Mouse (Mus musculus): ENCODE data around the gene Dspp. TPM values are rescaled to one million over a fixed set of nuclear protein-coding genes. Genes with fewer than 3 reads are reported as not detected.

The Dspp gene
- polyA plus RNA-seq, 1 experiment, result not detected

DNA sequence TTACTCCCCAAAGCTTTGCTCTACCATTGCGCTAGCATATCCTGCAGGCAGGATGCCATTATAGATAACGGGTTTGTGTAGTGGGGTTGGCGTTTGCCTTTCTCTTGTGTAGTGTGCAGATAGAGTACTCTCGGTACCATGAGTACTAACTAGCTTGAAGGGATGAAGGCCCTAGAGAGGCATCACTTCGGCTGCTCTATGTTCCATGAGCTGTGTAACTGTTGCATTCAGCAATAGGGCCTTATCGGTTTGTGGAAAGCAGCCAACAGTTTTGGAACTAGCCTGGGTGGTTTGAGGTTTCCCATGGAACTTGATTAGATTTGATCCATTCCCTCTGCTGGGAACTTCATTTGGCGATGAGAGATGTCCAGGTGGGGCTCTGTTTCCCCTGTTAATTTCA is 12.8 kb upstream of the Dspp start:
- WGBS, result 96% methylated on average over 7 of the region's 7 CpGs
- TF ChIP-seq CTCF (IDR thresholded peaks at IDR 0.05; ENCODE audit: borderline replicate concordance, control insufficient read depth, extremely low read depth, insufficient read depth, low read length, poor library complexity) (no peak), POLR2A (IDR thresholded peaks at IDR 0.05; ENCODE audit: control insufficient read depth, extremely low read depth, insufficient read depth, low read length, poor library complexity) (no peak)
- no peak for DNase-seq

DNA sequence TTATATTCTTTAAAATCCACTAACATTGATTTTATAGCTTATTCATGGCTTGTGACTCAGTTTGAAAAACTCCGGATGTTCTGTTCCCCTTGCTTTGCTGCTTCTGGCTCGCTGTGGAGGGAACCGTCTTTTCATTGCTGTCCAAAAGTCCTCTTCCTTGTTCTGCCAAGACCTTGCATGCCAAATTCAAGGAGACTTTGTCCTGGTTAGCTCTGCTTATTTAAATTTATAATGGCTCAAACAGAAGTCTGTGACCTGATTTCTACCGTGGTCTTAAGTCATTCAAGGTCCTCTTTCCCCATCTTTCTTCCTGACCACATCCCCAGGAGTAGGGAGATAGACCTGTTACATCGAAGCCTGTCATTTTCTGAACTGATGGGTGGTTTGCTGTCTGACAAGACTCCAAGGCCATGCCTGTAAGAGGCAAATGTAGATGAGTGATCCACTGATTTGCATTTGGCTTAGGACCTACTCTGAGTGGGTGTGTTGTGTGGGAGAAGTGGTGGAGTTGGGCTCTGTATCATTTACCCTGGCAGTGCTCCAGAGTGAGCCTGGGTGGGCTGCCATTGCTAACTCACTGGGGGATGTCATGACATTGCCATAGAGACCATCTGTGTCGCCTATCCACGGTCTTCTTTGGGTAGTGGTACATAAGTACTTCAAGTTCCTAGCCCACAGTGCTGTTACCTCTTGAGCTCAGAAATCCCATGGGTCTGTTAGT is 12.0 kb upstream of the Dspp start:
- WGBS, result 87% methylated on average over 7 of the region's 7 CpGs
- Histone ChIP-seq H3K27ac (ENCODE audit: control insufficient read depth, insufficient read depth, low read length) (no peak overlapping the region), H3K4me1 (replicated peaks; ENCODE audit: control insufficient read depth, insufficient read depth, low read length) (no peaks in the 10 kb centered on the region), H3K4me3 (ENCODE audit: control insufficient read depth, insufficient read depth, low read length) (no peak overlapping the region), H3K27me3 (ENCODE audit: control insufficient read depth, insufficient read depth, low read length) (no peaks in the 10 kb centered on the region), H3K36me3 (ENCODE audit: control insufficient read depth, insufficient read depth, low read length) (no peaks in the 10 kb centered on the region)
- no peak for DNase-seq
- TF ChIP-seq CTCF (IDR thresholded peaks at IDR 0.05; ENCODE audit: borderline replicate concordance, control insufficient read depth, extremely low read depth, insufficient read depth, low read length, poor library complexity) (no peak), POLR2A (IDR thresholded peaks at IDR 0.05; ENCODE audit: control insufficient read depth, extremely low read depth, insufficient read depth, low read length, poor library complexity) (no peak)

More for the DNA sequence above, 12.8 kb upstream of the Dspp start:
- Histone ChIP-seq H3K4me3 (ENCODE audit: control insufficient read depth, insufficient read depth, low read length) (no peak overlapping the region), H3K27ac (ENCODE audit: control insufficient read depth, insufficient read depth, low read length) (no peak overlapping the region), H3K36me3 (ENCODE audit: control insufficient read depth, insufficient read depth, low read length) (no peaks in the 10 kb centered on the region), H3K4me1 (replicated peaks; ENCODE audit: control insufficient read depth, insufficient read depth, low read length) (no peaks in the 10 kb centered on the region), H3K27me3 (ENCODE audit: control insufficient read depth, insufficient read depth, low read length) (no peaks in the 10 kb centered on the region)

DNA sequence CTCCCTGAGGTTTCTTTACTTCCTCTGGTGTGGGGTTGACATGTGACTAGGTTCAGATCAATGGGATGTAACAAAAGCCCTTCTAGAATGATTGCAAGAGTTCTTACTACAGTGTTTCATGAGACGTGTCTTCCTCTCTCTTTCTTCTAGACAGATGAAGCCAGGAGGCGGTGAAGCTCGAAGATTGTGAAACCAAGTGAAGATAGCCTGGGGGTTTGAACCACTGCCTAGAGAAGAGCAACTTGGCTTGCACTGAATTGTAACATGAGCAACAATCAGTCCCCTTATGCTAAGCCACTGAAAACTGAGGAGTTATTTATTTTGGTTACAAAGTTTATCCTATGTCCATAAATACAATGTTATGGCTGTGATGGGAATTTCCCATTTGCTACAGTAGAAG is 9.9 kb upstream of the Dspp start:
- Histone ChIP-seq H3K36me3 (ENCODE audit: control insufficient read depth, insufficient read depth, low read length) (no peaks in the 10 kb centered on the region), H3K4me1 (replicated peaks; ENCODE audit: control insufficient read depth, insufficient read depth, low read length) (no peaks in the 10 kb centered on the region), H3K27me3 (ENCODE audit: control insufficient read depth, insufficient read depth, low read length) (no peaks in the 10 kb centered on the region), H3K4me3 (ENCODE audit: control insufficient read depth, insufficient read depth, low read length) (no peak overlapping the region), H3K27ac (ENCODE audit: control insufficient read depth, insufficient read depth, low read length) (no peak overlapping the region)
- DNase-seq, result no peak
- 91% methylated on average over 3 of the region's 3 CpGs for WGBS
- TF ChIP-seq CTCF (IDR thresholded peaks at IDR 0.05; ENCODE audit: borderline replicate concordance, control insufficient read depth, extremely low read depth, insufficient read depth, low read length, poor library complexity), result no peak
- TF ChIP-seq POLR2A (IDR thresholded peaks at IDR 0.05; ENCODE audit: control insufficient read depth, extremely low read depth, insufficient read depth, low read length, poor library complexity), result no peak

DNA sequence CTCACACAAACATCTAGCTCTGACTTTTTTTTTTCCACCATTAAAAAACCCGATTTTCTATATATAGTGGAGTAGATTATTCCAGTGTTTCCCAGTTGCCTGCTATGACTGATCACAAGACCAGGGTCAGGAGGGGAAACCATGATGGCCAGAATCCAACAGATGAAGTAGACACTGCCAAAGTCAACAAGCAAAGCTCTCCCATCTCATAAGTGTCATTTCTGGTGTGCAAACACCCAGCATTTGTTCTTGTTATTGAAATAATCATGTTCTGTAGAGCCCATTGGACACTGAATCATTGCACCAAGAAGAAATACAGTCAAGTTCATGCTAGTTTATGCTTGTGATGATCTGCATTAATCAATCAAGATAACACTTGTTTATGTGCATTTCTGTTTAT is 9.1 kb upstream of the Dspp start:
- TF ChIP-seq CTCF (IDR thresholded peaks at IDR 0.05; ENCODE audit: borderline replicate concordance, control insufficient read depth, extremely low read depth, insufficient read depth, low read length, poor library complexity) (no peak), POLR2A (IDR thresholded peaks at IDR 0.05; ENCODE audit: control insufficient read depth, extremely low read depth, insufficient read depth, low read length, poor library complexity) (no peak)
- H3K4me3 ChIP-seq (ENCODE audit: control insufficient read depth, insufficient read depth, low read length), result no peak overlapping the region
- WGBS, result 87% methylated on average over 1 of the region's 1 CpGs
- H3K27me3 ChIP-seq (ENCODE audit: control insufficient read depth, insufficient read depth, low read length), result no peaks in the 10 kb centered on the region
- no peaks in the 10 kb centered on the region for H3K36me3 ChIP-seq (ENCODE audit: control insufficient read depth, insufficient read depth, low read length)
- no peak for DNase-seq
- no peak overlapping the region for H3K27ac ChIP-seq (ENCODE audit: control insufficient read depth, insufficient read depth, low read length)
- no peaks in the 10 kb centered on the region for H3K4me1 ChIP-seq (replicated peaks; ENCODE audit: control insufficient read depth, insufficient read depth, low read length)

DNA sequence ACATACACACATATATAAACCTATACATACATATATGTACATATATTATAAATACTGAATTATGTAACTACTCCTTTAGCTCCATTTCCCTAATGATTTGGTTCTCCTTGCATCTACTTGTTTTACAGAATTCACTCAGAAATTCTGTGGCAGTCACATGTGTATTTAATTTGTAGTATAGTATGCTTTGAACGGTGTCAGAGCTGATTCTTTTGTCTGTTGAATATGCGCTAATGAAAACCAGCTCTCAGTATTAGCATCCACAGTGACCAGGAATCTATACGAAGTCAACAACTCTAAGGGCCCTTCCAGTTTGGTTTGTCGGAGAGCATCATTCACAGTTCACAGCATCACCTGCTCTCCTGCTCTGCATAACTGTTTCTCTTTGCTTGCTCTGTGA is 7.0 kb upstream of the Dspp start:
- no peak overlapping the region for H3K4me3 ChIP-seq (ENCODE audit: control insufficient read depth, insufficient read depth, low read length)
- H3K27me3 ChIP-seq (ENCODE audit: control insufficient read depth, insufficient read depth, low read length), result no peaks in the 10 kb centered on the region
- TF ChIP-seq POLR2A (IDR thresholded peaks at IDR 0.05; ENCODE audit: control insufficient read depth, extremely low read depth, insufficient read depth, low read length, poor library complexity) (no peak), CTCF (IDR thresholded peaks at IDR 0.05; ENCODE audit: borderline replicate concordance, control insufficient read depth, extremely low read depth, insufficient read depth, low read length, poor library complexity) (no peak)
- 88% methylated on average over 4 of the region's 4 CpGs for WGBS
- DNase-seq, result no peak
- H3K4me1 ChIP-seq (replicated peaks; ENCODE audit: control insufficient read depth, insufficient read depth, low read length), result no peaks in the 10 kb centered on the region
- no peaks in the 10 kb centered on the region for H3K36me3 ChIP-seq (ENCODE audit: control insufficient read depth, insufficient read depth, low read length)
- H3K27ac ChIP-seq (ENCODE audit: control insufficient read depth, insufficient read depth, low read length), result no peak overlapping the region

DNA sequence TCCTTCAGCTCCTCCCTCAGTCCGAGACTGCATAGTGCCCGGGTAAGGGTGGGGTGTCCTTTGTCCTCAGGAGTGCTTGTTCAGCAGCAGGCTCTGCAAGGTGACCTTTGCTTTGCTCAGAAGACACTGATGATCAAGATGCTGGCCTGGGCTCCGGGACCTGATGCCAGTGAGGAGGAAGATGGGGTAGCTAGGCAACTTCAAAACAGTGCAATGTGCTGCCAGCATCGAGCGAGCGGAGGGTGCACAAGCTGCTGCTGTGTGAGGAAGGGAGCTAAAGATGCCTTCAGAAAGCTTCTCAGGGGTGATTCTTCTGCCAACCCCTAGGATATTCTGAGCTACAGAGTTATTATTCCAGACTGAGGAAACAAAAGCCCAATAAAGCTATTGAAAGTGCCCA is 2.6 kb downstream of the Dspp start:
- TF ChIP-seq CTCF (IDR thresholded peaks at IDR 0.05; ENCODE audit: borderline replicate concordance, control insufficient read depth, extremely low read depth, insufficient read depth, low read length, poor library complexity) (no peak), POLR2A (IDR thresholded peaks at IDR 0.05; ENCODE audit: control insufficient read depth, extremely low read depth, insufficient read depth, low read length, poor library complexity) (no peak)
- H3K4me3 ChIP-seq (ENCODE audit: control insufficient read depth, insufficient read depth, low read length), result no peak overlapping the region
- no peak for DNase-seq
- H3K36me3 ChIP-seq (ENCODE audit: control insufficient read depth, insufficient read depth, low read length), result no peaks in the 10 kb centered on the region
- H3K27me3 ChIP-seq (ENCODE audit: control insufficient read depth, insufficient read depth, low read length), result no peaks in the 10 kb centered on the region
- H3K4me1 ChIP-seq (replicated peaks; ENCODE audit: control insufficient read depth, insufficient read depth, low read length), result no peaks in the 10 kb centered on the region
- 88% methylated on average over 6 of the region's 6 CpGs for WGBS
- no peak overlapping the region for H3K27ac ChIP-seq (ENCODE audit: control insufficient read depth, insufficient read depth, low read length)

DNA sequence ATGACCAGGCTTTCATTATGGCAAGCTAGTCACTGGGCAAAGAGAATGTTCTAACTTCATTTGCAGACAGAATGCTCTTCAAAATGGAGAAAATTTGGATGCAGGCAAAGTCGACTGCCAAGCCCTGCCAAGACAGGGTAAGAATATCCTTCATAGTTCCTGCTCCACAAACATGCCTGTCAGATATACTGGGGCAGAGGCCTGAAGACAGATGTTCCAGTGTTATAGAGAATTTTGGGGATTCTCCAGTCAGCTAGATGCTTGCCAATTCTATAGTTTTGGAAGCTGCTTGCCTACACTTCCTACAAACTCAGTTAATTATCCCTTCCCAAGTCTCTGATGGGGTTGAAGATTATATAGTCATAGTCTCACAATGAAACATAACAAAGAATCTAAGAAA is 13.2 kb downstream of the Dspp start:
- DNase-seq, result no peak
- WGBS, result 93% methylated on average over 1 of the region's 1 CpGs
- H3K4me1 ChIP-seq (replicated peaks; ENCODE audit: control insufficient read depth, insufficient read depth, low read length), result no peaks in the 10 kb centered on the region

More for the DNA sequence above, 13.2 kb downstream of the Dspp start:
- Histone ChIP-seq H3K27ac (ENCODE audit: control insufficient read depth, insufficient read depth, low read length) (no peak overlapping the region), H3K27me3 (ENCODE audit: control insufficient read depth, insufficient read depth, low read length) (no peaks in the 10 kb centered on the region), H3K36me3 (ENCODE audit: control insufficient read depth, insufficient read depth, low read length) (no peaks in the 10 kb centered on the region), H3K4me3 (ENCODE audit: control insufficient read depth, insufficient read depth, low read length) (no peak overlapping the region)
- TF ChIP-seq POLR2A (IDR thresholded peaks at IDR 0.05; ENCODE audit: control insufficient read depth, extremely low read depth, insufficient read depth, low read length, poor library complexity), result no peak
- no peak for TF ChIP-seq CTCF (IDR thresholded peaks at IDR 0.05; ENCODE audit: borderline replicate concordance, control insufficient read depth, extremely low read depth, insufficient read depth, low read length, poor library complexity)
